Mouse (Mus musculus) megakaryocyte, embryonic 14.5 days (primary cell): Measurements from ENCODE around the gene Lrguk.

Experiments
- FLI1 ChIP-seq: IDR thresholded peaks from 2 replicates; pipeline ENCODE4 v1.6.1; 2012; ENCODE audit warnings: low read length, inconsistent platforms, mixed read lengths
- GATA1 ChIP-seq: IDR thresholded peaks from 3 replicates; pipeline ENCODE4 v1.6.1; 2012; ENCODE audit warnings: mixed read lengths, low read length, inconsistent platforms, borderline replicate concordance

DNA sequence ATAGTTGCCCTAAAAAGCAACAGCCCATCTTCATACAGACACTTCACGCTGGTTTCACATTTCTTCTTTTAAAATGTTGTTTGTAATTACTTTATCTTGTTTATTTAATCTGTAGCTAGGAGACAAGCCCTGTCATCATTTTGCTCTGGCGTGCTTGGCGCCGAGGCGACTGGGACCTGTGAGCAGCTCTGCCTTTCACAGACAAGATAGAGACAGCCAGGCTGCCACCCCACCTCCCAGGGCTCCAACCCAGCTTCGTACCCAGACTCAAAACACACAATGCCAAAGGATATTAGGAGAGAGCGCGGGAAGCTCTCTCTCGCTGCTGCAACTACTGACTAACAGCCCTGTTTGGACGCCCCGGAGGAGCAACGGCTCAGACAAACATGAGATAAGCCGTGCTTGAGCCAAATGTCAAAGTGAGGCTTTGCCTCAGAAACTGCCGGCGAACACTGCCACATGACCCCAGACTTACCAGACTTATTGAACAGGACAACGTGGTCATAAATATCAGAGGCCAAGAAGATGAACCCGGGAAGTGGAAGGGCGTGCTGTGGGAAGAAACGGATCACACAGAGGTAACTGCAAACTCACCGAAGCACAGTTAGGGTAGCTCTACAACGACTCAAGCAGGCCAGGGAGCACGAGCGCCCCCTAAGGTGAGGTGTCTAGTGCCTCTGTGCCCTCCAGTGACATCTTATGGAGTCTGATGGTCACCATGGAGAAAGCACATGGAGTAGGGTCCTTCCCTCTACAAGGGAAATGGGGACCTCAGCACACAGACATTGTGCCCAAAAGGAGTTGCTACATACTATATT is 131.0 kb downstream of the Lrguk start:
- TF ChIP-seq FLI1 (no peak), GATA1 (no peak)
